Mouse (Mus musculus) macrophage (primary cell): ENCODE measurements at regions not wholly inside any gene's neighbourhood (a gene's known extent, or its start where the extent isn't known, plus 50 kb on each side); places are given as distances from the start of the nearest gene placed in this dataset.

ENCODE experiments used
- H3K27ac ChIP-seq: fragments of 350-480 bp; formaldehyde crosslinking; 2 replicates; pipeline ENCODE4 v1.9.0; 2021
- H3K36me3 ChIP-seq: fragments of 350-480 bp; formaldehyde crosslinking; 2 replicates; pipeline ENCODE4 v1.9.0; 2021; ENCODE audit errors: inconsistent target
- H3K4me3 ChIP-seq: fragments of 350-480 bp; formaldehyde crosslinking; 2 replicates; pipeline ENCODE4 v1.9.0; 2021; ENCODE audit errors: inconsistent target
- H3K79me2 ChIP-seq: fragments of 350-480 bp; formaldehyde crosslinking; 2 replicates; pipeline ENCODE4 v1.9.0; 2021; ENCODE audit errors: inconsistent target
- WGBS: methylation state at CpG from one replicate; pipeline ENCODE4 v1.1.7; 2026; ENCODE audit warnings: inconsistent platforms; ENCODE audit not compliant: missing documents; 5-methylcytosine and 5-hydroxymethylcytosine counted together

DNA sequence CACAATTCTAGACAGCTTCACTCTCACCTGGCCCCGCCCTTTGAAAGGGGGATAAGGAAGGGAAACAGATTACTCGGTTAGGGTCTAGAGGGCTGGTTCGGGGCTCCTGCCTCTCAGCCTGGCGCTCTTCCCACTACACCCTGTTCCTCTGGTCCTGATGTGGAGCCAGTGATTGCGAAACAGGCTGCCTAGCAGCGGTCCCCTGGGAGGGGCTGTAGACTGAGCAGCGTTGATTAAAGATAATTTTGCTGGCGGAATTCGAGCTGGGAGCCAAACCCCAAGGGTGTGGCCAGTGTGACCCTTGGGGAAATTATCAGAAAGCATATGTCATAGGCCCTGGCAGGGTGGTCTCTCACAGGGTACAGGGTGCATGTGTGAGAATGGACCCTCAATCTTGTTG lies 59.9 kb upstream of the Ampd3 start:
- WGBS = 46% methylated on average over 8 of the region's 9 CpGs
- Histone ChIP-seq H3K36me3 (no peaks in the 10 kb centered on the region), H3K27ac (no peak overlapping the region), H3K4me3 (no peak overlapping the region), H3K79me2 (no peaks in the 10 kb centered on the region)

DNA sequence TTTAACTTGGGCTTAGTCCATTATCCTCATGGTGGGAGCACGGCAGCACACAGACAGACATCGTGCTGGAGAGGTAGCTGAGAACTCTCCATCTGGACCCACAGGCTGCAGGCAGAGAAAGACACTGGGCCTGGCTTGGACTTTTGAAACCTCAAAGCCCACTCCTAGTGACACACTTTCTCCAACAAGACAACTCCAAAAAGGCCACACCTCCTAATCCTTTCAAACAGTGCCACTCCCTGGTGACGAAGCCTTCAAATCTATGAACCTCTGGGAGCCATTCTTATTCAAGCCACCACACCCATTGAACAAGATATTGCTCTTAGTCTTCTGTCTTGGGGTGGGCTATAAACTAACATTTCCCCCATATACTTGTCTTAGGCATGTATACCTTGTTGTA lies 59.2 kb upstream of the Ampd3 start:
- WGBS = 96% methylated on average over 3 of the region's 3 CpGs
- no peaks in the 10 kb centered on the region for H3K79me2 ChIP-seq

DNA sequence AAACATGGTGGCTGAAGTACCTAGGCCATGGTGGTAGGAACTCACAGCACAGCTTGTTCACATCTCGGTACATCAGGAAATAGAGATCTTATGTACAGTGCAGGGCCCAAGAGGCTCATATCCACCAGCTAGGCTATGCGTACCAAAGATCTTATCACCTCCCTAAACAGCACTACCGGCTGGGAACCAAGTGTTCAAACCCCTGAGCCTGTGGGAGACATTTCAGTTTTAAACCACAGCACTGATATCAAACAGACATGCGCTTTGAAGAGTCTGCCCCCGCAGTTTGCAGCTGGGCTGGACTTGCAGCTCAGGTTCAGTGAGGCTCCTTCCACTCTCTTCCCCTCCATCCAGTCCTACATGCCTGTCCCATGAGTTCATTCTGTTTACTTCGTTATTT lies 58.4 kb upstream of the Ampd3 start:
- Histone ChIP-seq H3K79me2 (no peaks in the 10 kb centered on the region), H3K36me3 (no peaks in the 10 kb centered on the region), H3K4me3 (no peak overlapping the region), H3K27ac (peak overlapping the region; percentile 71; the same call in 1 of the 2 replicates)
- WGBS = 89% methylated on average over 6 of the region's 6 CpGs

More for the DNA sequence above, 59.2 kb upstream of the Ampd3 start:
- Histone ChIP-seq H3K4me3 (no peak overlapping the region), H3K36me3 (no peaks in the 10 kb centered on the region), H3K27ac (no peak overlapping the region)

DNA sequence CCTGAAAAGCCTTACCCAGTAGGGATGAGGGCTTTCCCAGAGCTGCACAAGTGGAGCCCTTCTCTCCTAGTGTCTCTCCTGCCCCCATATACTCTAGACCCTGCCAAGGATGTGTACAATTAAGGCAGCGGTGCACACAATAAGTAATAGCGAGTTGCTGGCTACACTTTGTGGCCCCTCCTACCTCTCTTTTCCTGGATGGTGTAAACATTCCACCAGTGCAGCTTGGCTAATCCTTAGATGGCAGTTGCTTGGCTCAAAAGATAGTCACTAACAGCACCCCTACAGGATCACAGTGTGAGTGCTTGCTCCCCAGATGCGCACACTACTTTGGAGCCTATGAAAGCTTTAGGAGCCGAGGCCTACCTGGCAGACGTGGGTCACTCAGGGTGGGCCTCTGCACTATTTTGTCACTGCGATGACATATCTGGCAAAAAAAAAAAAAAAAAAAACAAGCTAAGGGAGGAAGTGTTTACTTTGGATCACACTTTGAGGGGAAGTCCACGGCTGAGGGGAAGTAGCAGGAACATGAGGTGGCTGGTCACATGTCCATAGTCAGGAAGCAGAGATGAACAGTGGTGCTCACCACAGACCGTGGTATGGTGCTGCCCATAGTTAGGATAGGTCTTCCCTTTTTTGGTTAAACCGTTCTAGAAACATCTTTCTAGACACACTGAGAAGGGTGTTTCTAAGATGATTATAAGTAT lies 57.6 kb upstream of the Ampd3 start:
- WGBS = 56% methylated on average over 7 of the region's 9 CpGs
- H3K27ac ChIP-seq = peak overlapping the region; percentile 71
- no peaks in the 10 kb centered on the region for H3K36me3 ChIP-seq
- no peaks in the 10 kb centered on the region for H3K79me2 ChIP-seq
- H3K4me3 ChIP-seq = no peak overlapping the region

DNA sequence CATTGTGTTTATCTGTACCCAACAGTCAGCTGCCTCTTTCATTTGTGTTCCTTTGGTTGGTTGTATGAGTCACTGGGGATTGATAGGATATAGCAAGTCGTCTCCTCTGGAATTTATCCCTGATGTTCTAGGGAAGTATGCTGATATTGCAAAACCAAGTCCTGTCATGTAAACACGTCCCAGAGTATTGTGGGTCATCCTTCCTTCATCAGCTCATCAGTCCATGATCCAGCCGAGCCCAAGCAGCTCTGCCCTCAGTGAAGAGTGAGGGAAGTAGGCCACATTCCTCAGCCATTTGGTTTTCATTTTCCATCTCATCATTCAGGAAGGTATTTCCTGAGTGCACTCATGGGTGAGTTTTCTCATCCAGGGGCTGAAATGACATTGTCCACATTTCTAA lies 54.3 kb upstream of the Ampd3 start:
- Histone ChIP-seq H3K36me3 (no peaks in the 10 kb centered on the region), H3K79me2 (no peaks in the 10 kb centered on the region), H3K4me3 (no peak overlapping the region), H3K27ac (no peak overlapping the region)
- 94% methylated on average over 3 of the region's 3 CpGs for WGBS

DNA sequence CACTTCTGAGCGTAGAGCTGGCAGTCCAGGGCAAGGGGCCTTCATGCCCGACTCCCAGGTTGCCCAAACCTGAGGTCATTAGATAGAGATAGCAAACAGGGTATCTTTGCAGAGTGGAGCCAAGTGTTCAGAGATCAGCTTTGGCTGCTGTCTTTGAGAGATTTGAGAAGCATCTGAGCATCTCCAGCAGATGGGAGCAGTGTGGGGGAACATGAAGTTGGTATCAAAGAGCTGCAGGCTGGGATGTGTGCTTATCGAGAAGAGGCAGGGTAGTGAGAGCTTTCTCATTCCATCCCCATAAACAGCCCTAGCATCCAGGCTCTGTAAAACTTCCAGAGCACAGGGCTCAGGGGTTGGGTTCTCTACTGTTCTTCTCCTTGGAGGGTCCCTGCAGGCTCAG lies 52.9 kb upstream of the Ampd3 start:
- no peak overlapping the region for H3K4me3 ChIP-seq
- H3K27ac ChIP-seq = no peak overlapping the region
- H3K79me2 ChIP-seq = no peaks in the 10 kb centered on the region
- no peaks in the 10 kb centered on the region for H3K36me3 ChIP-seq
- 96% methylated on average over 3 of the region's 3 CpGs for WGBS

DNA sequence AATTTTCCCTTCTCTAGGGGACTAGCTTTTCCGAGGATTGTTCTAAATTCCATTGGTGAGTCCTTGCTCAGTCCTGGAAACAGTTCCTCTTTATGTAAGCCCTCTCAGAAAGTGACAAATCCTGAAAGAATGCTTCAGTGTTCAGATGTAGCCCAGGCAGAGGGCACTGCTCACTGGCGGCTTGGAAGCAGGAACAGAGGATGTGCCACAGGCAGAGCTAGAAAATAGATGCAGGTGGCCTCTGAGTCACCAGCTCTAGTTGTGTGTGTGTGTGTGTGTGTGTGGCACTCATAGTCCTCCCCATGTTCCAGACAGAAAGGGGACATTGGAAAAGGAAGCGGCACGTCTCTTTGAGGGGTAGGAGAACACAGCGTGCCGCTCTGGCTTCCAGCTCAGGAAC lies 52.5 kb upstream of the Ampd3 start:
- Histone ChIP-seq H3K36me3 (no peaks in the 10 kb centered on the region), H3K4me3 (no peak overlapping the region), H3K79me2 (no peaks in the 10 kb centered on the region), H3K27ac (no peak overlapping the region)
- WGBS = 86% methylated on average over 6 of the region's 6 CpGs

DNA sequence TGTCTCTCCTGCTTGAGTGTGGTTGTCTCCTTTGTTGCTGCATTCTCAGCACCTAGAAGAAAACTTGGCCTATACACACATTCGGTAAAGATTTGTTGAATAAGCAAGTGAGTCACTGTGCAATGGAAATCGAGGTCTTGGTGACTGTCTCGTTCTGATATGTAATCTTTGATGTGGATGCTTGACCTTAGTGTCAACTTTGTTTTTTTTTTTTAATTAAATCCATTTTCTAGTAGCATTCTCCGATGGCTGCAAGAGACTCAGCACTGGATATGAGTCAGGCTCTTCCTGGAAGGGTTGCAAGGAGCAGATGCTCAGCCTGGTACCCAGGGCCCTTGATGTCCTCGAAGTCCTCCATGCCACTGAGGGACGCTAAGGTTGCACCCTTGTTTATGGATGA lies 50.9 kb upstream of the Ampd3 start:
- no peaks in the 10 kb centered on the region for H3K79me2 ChIP-seq
- no peaks in the 10 kb centered on the region for H3K36me3 ChIP-seq
- WGBS = 85% methylated on average over 6 of the region's 6 CpGs
- H3K4me3 ChIP-seq = no peak overlapping the region
- H3K27ac ChIP-seq = no peak overlapping the region
